In genomic region chr8:43111205-43111827, GRCm38 (mm10) we compare ENCODE assay signal across 25 mouse cellular contexts. TPM values are rescaled to one million over a fixed set of nuclear protein-coding genes. Genes with fewer than 3 reads are reported as not detected.
"Had no signal": no experiment of that assay in that cellular context is flagged by ENCODE, and none has a peak within 500 bp of the region (broad histone marks: within the 10 kb centered on the region; RNA-seq: fewer than 3 reads in every experiment).

No protein-coding gene starts in this region.

- H3K9ac ChIP-seq: lung, embryonic 14.5 days; midbrain, embryonic 12.5 days; neural tube, embryonic 13.5 days; neural tube, embryonic 15.5 days had no signal

- DNase-seq: lung, adult 18-20 months; lung, embryonic 14.5 days; lung, postnatal 10 days; lung, postnatal 4 days; midbrain, embryonic 14.5 days; retina, postnatal 1 day; right cerebral cortex, adult 18-20 months; right cerebral cortex, postnatal 25 days; right cerebral cortex, postnatal 4 days; spleen, adult 18-20 months; thymus, adult 18-20 months; thymus, postnatal 14 days; thymus, postnatal 36 days had no signal

- H3K9me3 ChIP-seq: midbrain, embryonic 10.5 days; midbrain, embryonic 12.5 days; neural tube, embryonic 13.5 days; neural tube, embryonic 15.5 days had no signal

- H3K27me3 ChIP-seq: midbrain, embryonic 12.5 days; neural tube, embryonic 13.5 days; neural tube, embryonic 15.5 days had no signal

- H3K4me1 ChIP-seq: midbrain, embryonic 10.5 days; midbrain, embryonic 12.5 days; neural tube, embryonic 13.5 days; neural tube, embryonic 15.5 days had no signal

- ATAC-seq: midbrain, embryonic 16.5 days had no signal

- H3K4me3 ChIP-seq: midbrain, embryonic 10.5 days; midbrain, embryonic 12.5 days; myocyte; neural tube, embryonic 13.5 days; neural tube, embryonic 15.5 days had no signal

- H3K36me3 ChIP-seq: midbrain, embryonic 10.5 days; midbrain, embryonic 12.5 days; neural tube, embryonic 13.5 days; neural tube, embryonic 15.5 days had no signal

- H3K27ac ChIP-seq: midbrain, embryonic 10.5 days; midbrain, embryonic 12.5 days; neural tube, embryonic 13.5 days; neural tube, embryonic 15.5 days had no signal

- H3K4me2 ChIP-seq: lung, embryonic 14.5 days; midbrain, embryonic 12.5 days; neural tube, embryonic 13.5 days; neural tube, embryonic 15.5 days had no signal

RNA-seq across cellular contexts. Expression of gene Triml1, which starts 30.0 kb away (rescaled TPM):
- polyA plus RNA-seq: lung, embryonic 14.5 days; lung, embryonic 16.5 days; midbrain, embryonic 10.5 days; midbrain, embryonic 12.5 days; midbrain, embryonic 14.5 days; midbrain, embryonic 16.5 days; myocyte; neural tube, embryonic 11.5 days; neural tube, embryonic 13.5 days; neural tube, embryonic 15.5 days; small intestine, adult 2 months; stomach, embryonic 14.5 days; stomach, embryonic 16.5 days; thymus, postnatal 0 days had no signal
